Mouse (Mus musculus) testis, adult 2 months (tissue): ENCODE data around the gene Otub2. TPM values are rescaled to one million over a fixed set of nuclear protein-coding genes. Genes with fewer than 3 reads are reported as not detected.
"Not testable (repeated sequence)": the region's sequence is repeated elsewhere in the genome, so short reads cannot be mapped to it uniquely, and the experiment has no call there.

Source experiments
- H3K27ac ChIP-seq: fragments of 200-500 bp; 2 replicates; pipeline ENCODE4 v1.5.1; 2012; ENCODE audit warnings: low read depth, low read length; ENCODE audit not compliant: control insufficient read depth, insufficient read depth
- H3K27me3 ChIP-seq: fragments of 200-500 bp; 2 replicates; pipeline ENCODE4 v1.6.1; 2012; ENCODE audit warnings: mild to moderate bottlenecking, low read length, moderate library complexity; ENCODE audit not compliant: control insufficient read depth, insufficient read depth
- H3K36me3 ChIP-seq: fragments of 200-500 bp; 2 replicates; pipeline ENCODE4 v1.6.1; 2012; ENCODE audit warnings: mild to moderate bottlenecking, low read length; ENCODE audit not compliant: control insufficient read depth, insufficient read depth
- H3K4me1 ChIP-seq: fragments of 200-500 bp; 2 replicates; pipeline ENCODE4 v1.6.1; 2012; ENCODE audit warnings: low read length; ENCODE audit not compliant: control insufficient read depth, insufficient read depth
- H3K4me3 ChIP-seq: fragments of 200-500 bp; 2 replicates; pipeline ENCODE4 v1.5.1; 2012; ENCODE audit warnings: low read depth, mild to moderate bottlenecking, low read length, moderate library complexity, mixed read lengths; ENCODE audit not compliant: control insufficient read depth
- CTCF ChIP-seq: fragments of 200-500 bp; IDR thresholded peaks from 2 replicates; pipeline ENCODE4 v1.5.1; 2012; ENCODE audit warnings: low read depth, mild to moderate bottlenecking, inconsistent platforms, low read length, moderate library complexity; ENCODE audit not compliant: control insufficient read depth, insufficient read depth, insufficient replicate concordance
- POLR2A ChIP-seq: fragments of 200-500 bp; IDR thresholded peaks from 2 replicates; pipeline ENCODE4 v1.6.1; 2012; ENCODE audit warnings: low read depth, mild to moderate bottlenecking, inconsistent platforms, low read length, moderate library complexity; ENCODE audit not compliant: control insufficient read depth
- polyA plus RNA-seq: library from polyadenylated mRNA; depleted of rRNA; stranded (reverse); fragments of >200 nt; gene quantifications from 2 replicates; pipeline ENCODE4 v1.2.3, GENCODE M21; 2012

Otub2 gene
- polyA plus RNA-seq, 1 experiment: 268 TPM

DNA sequence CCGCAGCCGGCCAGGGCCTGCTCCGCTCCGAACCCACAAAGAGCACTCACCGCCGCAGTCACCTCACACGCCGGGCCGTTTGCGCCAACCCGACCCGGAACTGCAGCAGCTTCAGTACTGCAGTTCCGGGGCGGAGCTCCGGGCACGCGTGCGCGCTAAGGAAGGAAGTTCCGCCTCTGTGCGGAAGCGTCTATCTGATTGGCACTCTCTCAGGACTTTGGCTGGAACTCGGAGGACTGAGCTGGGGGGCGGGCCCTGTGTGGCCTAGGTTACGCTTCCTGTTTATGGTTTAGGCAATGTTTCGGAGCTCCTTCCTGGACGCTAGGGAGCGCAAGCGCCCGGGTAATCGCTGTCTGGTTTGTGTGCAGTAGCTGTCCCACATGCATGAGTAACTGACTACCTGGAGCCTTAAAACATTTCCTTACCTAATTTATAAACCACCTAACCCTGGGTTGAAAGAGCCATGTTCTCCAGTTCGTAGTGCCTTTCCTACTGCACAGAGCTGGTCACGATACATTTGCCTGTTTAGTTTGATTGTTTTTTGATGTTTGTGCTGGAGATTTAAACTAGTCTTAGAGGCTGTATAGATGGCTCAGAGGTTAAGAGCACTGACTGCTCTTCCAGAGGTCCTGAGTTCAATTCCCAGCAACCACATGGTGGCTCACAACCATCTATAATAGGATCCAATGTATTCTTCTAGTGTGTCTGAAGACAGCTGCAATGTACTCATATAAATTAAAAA is 37.4 kb downstream of the Otub2 start, which contains the start of gene Ddx24:
Gene Ddx24, minus strand, starts transcription at position 102 of the 742 bp plus-strand sequence.
- peak within 1 kb of the TSS; percentile 97 for H3K4me3 ChIP-seq
- peaks cover 6% of the 10 kb centered on the region for H3K4me1 ChIP-seq
- no peaks in the 10 kb centered on the region for H3K27me3 ChIP-seq
- H3K36me3 ChIP-seq: peaks cover 2% of the 10 kb centered on the region; the same call in 1 of the 2 replicates
- peak within 1 kb of the TSS; percentile 91 for H3K27ac ChIP-seq
- TF ChIP-seq CTCF (peak; percentile 66), POLR2A (peak; percentile 93)

DNA sequence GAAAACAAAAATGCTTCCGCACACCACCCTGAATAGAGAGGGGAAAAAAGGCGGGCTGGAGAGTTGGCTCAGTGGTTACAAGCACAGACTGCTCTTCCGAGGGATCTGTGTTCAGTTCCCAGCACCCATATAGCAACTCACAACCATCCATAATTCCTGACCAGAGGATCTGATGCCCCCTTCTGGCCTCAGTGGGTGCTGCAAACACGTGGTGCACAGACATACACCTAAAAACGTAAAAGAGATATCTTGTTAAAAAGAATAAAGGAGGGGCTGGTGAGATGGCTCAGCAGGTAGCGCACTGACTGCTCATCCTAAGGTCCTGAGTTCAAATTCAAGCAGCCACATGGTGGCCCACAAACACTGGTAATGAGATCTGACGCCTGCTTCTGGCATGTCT is 38.2 kb downstream of the Otub2 start:
- peaks cover 2% of the 10 kb centered on the region; the same call in 1 of the 2 replicates for H3K36me3 ChIP-seq
- no peak overlapping the region for H3K27ac ChIP-seq
- peaks cover 6% of the 10 kb centered on the region for H3K4me1 ChIP-seq
- peak; percentile 7; the same call in 1 of the 2 replicates for TF ChIP-seq CTCF
- no peak for TF ChIP-seq POLR2A
- H3K4me3 ChIP-seq: no peak overlapping the region
- no peaks in the 10 kb centered on the region for H3K27me3 ChIP-seq

DNA sequence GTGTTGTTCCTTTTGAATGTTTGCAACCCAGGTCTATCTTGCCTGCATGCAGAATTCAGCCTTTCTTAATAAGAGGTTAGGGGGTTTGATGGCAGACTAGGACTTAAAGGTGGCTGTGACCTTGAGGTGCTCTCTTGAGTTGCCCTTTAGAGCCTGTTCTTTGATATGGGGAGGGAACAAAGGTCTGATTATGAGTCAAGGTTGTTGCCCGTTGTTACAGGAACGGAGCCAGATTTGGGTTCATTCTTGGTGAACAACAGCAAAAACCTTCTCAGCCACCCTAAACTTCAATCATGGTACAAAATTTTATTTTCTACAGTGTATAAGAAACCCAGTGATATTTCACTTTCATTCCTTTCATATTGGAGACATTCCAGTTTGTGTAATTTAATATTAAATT is 44.9 kb downstream of the Otub2 start:
- Histone ChIP-seq H3K36me3 (no peaks in the 10 kb centered on the region), H3K27ac (peak overlapping the region; percentile 44), H3K4me1 (no peaks in the 10 kb centered on the region; the same call in 1 of the 2 replicates), H3K4me3 (no peak overlapping the region), H3K27me3 (no peaks in the 10 kb centered on the region)
- TF ChIP-seq CTCF: no peak
- no peak for TF ChIP-seq POLR2A

DNA sequence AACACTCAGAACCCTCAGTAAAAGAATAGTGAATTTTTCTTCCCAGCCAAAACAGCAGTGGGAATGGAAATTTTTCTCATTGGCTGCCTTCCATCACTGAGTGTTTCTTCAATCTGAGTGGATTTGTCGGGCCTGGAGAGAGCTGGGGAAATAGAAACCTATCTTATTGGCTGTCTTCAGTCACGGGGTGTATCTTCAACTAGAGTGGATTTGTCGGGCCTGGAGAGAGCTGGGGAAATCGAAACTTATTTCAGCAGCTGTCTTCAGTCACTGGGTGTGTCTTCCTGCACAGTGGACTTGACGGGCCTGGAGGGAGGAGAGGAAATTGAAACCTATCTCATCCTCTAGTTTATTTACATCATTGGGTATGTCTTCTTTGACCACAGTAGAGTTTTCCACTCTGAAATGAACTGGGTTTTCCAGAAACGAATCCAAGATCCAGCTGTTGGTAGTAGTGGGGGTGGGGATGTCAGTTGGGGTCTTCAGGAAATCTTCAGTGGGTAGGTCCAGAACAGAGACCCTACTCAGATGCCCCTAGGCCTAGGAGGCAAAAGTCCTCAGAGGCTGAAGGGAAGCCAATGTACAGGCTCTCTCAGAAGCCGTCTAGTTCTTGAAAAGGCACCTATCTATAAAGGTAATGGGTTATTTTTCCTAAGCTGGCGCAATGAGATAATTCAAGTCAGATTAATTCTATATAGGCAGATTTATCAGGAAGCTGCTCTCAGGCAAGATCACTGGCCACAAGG is 45.7 kb downstream of the Otub2 start, which contains the start of gene Ifi27:
Gene Ifi27, plus strand, starts transcription at position 226 of the 746 bp plus-strand sequence.
- no peak for TF ChIP-seq POLR2A
- no peak for TF ChIP-seq CTCF
- Histone ChIP-seq H3K36me3 (no peaks in the 10 kb centered on the region), H3K4me1 (no peaks in the 10 kb centered on the region; the same call in 1 of the 2 replicates), H3K4me3 (peak within 1 kb of the TSS; percentile 55), H3K27ac (peak within 1 kb of the TSS; percentile 71), H3K27me3 (no peaks in the 10 kb centered on the region)

DNA sequence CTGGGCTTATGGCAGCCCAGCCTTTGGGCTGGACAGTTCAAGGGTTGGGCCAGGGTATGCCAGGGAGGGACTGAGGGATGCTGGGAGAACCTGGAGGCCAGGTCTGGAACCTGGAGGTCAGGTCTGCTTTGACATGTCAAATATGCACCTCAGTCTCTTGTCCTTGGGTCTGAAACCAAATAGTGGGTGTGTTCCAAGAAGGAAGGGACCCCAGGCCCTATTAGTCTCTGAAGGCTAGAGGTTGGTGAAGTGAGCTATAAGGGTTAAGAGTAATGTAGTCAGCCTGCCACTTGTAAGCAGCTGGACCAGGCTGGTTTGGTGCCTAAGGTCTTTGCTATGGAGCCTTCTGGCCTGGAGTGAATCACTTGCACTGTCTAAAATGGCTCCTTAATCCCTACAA is 46.4 kb downstream of the Otub2 start:
- no peak overlapping the region for H3K4me3 ChIP-seq
- TF ChIP-seq POLR2A: no peak
- TF ChIP-seq CTCF: no peak
- H3K27ac ChIP-seq: no peak overlapping the region
- no peaks in the 10 kb centered on the region; the same call in 1 of the 2 replicates for H3K4me1 ChIP-seq
- no peaks in the 10 kb centered on the region for H3K36me3 ChIP-seq
- no peaks in the 10 kb centered on the region for H3K27me3 ChIP-seq

DNA sequence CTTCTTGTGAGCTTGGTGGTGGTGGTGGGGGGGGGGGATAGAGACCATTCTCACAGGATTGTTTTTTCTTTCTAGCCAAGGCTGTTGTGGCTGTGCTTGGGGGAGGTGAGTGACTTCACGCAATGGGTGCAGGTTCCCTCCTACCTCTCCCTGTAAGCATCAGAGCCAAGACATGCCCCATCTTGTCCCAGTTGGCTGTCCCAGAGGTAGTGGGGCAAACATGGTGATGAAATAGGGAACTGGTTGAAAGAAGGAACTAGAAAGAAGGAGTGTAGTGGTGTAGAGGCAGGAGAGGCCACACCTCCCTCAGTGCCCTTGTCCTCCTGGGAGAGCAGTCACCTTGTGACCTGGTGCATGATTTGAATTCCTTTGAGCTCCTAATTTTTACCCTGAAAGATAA is 49.1 kb downstream of the Otub2 start:
- Histone ChIP-seq H3K27me3 (no peaks in the 10 kb centered on the region), H3K27ac (no peak overlapping the region), H3K4me1 (no peaks in the 10 kb centered on the region; the same call in 1 of the 2 replicates), H3K36me3 (no peaks in the 10 kb centered on the region), H3K4me3 (no peak overlapping the region)
- no peak for TF ChIP-seq CTCF
- TF ChIP-seq POLR2A: no peak

DNA sequence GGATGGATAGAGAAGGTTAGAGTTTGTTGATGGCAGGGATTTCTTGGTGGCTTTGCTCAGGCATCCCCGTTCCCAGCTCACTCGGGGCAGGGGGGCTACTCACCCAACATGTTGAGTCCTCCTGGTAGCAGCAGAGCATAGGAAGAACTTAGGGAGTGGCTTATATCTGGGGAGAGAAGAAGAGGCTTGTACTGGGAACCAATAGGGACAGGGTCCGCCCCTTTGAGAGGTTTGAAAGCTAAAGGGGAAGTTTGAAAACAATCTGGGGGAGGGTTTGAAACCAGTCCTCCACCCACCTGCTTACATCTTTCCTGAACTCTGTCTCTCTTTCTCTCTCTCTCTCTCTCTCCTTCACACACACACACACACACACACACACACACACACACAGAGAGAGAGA is 55.0 kb downstream of the Otub2 start, which contains the start of gene Ifi27l2a:
Gene Ifi27l2a, minus strand, starts transcription at position 157 of the 400 bp plus-strand sequence.
- Histone ChIP-seq H3K4me1 (no peaks in the 10 kb centered on the region), H3K27ac (no peak within 1 kb of the TSS), H3K36me3 (no peaks in the 10 kb centered on the region), H3K27me3 (no peaks in the 10 kb centered on the region), H3K4me3 (no peak within 1 kb of the TSS)
- TF ChIP-seq POLR2A (no peak), CTCF (no peak)

DNA sequence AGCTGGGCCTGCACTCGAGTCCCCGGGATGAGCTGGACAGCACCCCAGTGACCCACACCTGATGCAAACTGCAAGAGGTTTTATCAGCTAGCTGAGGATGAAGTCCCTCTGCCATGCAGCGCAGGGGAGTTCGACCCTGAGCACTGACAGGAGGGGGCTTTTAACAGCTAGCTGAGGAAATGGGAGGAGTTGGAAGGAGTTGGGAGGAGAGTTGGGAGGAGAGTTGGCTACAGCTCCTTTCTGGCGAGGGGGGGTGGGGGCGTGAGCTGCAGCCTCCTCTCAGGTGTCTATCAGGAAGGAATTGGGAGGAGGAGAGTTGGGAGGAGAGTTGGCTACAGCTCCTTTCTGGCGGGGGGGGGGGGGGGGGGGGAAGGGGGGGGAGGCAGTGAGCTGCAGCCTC is 55.8 kb downstream of the Otub2 start:
- H3K4me1 ChIP-seq, H3K36me3 ChIP-seq, H3K27ac ChIP-seq, H3K27me3 ChIP-seq, H3K4me3 ChIP-seq: not testable (repeated sequence)
